Mouse (Mus musculus) E14TG2a.4 (cell line): ENCODE measurements around the gene Tmprss11e.

Source experiments
- CTCF ChIP-seq: conservative IDR thresholded peaks from 2 replicates; pipeline ENCODE4 v1.5.1; 2014; ENCODE audit warnings: low read length
- NANOG ChIP-seq: IDR thresholded peaks from 2 replicates; pipeline ENCODE4 v1.6.1; 2014; ENCODE audit warnings: borderline replicate concordance, low read length, mixed read lengths

DNA sequence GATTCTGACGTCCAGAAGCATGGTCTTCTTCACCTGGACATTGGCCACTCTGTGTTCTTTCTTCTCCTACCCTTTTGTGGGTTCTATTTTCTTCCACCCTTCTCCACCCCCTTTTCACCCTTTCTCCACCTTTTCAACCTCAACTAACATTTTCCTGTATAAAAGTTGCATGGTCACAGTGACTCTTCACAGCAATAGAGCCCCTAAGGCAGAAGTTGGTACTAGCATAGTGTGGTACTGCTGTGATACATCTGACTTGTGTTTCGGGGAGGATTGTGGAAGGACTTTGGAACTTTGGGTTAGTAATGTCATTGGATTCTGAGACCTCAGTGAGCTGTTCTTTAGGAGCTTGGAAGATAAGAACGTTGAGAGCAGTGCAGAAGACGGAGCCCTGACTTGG lies 46.6 kb upstream of the Tmprss11e start:
- TF ChIP-seq CTCF (no peak), NANOG (no peak)
